Mouse (Mus musculus): ENCODE measurements at regions not wholly inside any gene's neighbourhood (a gene's known extent, or its start where the extent isn't known, plus 50 kb on each side); places are given as distances from the start of the nearest gene placed in this dataset.

DNA sequence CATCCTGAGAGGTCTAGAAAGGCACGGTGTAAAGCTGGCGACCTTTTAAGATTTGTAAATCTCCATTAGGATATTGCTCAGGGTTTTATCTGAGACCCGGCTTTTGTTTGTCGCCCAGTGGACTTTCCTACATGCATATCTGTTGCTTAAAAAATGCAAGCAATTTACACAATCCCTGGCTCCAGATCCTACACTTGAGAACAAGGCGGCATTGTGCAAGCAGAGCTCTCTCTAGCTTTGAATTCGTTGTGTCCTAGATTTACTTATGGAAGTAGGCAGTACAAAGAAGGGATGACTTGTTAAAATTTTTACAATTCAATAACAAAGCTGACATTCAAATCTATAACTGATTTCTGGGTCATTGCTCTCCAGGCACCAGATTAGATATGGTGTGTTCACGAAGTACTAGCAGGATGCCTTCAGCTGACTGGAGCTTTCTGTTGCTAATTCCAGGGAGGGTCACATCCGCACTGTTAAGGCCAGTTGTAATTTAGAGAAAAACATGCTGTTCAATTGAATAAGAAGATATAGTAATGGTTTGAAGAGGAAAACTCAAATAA lies 62.2 kb upstream of the Teddm2 start:
- no peak for DNase-seq (ENCODE audit: low spot score)

DNA sequence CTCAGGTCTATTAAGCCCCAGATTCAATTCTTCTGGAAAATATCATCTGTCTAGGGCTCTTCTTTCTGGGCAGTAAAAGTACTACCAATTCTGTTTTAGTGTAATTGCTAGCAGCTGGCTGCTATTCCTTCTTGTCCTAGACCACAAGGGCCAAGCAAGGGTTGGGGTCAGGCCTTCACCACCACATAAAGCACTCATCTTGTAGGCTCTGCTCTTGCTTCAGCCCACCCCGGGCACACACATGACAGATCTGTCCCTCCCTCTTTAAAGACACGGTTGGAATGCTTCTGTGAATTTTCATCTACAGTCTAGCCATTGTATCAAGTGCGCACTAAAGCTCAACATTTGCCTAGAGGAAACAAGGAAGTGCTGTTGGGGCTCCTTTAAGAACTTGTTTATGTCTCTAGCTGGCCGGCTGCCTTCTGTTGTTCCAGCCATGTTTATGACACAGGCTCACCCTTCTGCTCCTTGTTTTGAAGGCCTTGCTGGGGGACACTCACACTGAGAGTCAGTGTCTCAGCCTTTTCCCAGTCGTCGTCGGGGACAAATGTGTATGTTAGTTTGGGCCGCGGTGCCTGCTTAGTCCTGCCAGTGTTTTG lies 63.8 kb upstream of the Teddm2 start:
- DNase-seq (ENCODE audit: low spot score) = no peak

DNA sequence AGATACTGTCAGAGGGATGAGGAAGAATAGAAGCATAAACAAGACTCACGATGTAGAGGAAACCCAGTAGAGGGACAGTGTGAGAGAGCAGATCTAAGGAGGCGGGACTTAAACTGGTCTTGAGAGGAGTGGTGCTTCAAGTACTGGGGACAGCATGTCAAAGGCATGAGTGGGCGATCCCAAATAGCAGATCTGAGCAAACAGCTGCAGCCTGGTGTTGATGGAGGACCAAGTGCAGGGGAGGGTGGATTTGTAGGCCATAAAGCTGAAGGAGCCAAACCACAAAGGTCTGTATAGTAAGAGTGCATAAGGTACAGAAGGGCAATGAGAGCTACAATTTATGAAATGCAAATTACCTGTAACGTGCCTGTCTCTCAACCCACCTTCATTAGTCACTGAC lies 69.4 kb upstream of the Teddm2 start:
- DNase-seq (ENCODE audit: low spot score) = no peak

DNA sequence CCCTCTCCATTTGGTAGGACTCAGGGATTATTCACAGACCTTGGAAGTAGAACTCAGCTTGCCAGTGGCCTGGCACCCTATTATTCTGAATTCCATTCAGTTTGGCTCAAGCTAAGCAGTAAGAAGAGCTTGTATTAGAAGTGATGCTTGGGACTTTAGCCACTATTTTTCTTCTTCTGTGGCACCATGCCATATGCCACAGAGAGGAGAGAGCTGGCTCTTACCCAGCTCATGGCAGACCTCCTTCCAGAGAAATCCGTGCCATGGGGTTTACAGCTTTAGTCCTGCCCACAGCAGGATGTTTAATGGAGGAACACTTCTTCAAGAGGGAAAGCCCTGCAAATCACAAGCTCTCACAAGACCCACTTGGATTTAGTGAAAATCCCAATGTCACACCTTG lies 74.3 kb upstream of the Teddm2 start:
- DNase-seq (ENCODE audit: low spot score) = no peak

DNA sequence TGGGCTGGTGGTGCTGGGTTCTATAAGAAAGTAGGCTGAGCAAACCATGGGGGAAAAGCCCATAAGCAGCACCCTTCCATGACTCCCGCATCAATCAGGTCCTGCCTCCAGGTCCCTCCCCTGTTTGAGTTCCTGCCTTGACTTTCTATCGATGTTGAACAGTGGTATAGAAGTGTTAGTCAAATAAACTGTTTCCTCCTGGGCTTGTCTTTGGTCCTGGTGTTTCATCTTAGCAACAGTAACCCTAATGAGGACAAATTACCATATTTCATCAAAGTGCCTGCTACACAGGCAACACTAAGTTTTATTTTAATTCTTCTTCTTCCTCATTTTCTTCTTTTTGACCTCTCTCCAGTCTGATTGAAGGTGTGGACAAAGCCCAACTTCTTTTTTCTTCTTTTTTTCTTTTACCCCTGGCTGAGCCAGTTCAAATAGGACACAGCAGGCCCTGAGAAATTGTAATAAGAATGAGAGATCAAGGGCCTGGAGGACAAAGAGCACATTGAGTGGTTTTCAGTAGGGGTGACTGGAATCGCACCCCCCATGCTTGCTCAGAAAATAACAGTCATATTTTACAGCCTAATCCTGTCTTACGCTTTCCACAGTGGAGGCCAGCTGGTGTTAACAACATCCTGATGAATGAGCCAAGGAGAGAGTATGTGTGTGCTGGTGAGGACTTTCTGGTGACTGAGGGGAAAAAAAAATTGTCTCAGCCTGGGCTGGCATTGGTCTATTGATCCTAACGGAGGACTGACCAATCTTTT lies 78.1 kb upstream of the Teddm2 start:
- DNase-seq (ENCODE audit: low spot score) = no peak

DNA sequence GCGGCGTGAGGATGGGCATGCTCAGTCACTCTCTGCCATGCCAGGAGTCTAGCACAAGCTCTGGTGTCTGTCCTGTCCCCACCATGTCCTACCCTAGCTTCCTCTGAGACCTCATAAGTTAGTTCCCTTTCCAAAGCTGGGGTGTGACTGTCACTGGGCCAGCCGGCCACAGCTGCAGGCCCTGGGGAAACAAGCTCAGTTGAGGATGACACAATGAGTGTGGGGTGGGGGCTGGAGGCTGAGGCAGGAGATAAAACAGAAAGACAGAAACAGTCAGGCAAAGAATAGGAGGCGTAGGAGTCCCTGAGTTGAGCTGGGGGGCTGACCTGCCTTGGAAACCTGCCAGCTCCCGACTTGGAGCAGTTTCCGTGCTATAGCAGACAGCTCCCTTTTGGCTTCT lies 80.9 kb upstream of the Teddm2 start:
- DNase-seq (ENCODE audit: low spot score) = no peak

DNA sequence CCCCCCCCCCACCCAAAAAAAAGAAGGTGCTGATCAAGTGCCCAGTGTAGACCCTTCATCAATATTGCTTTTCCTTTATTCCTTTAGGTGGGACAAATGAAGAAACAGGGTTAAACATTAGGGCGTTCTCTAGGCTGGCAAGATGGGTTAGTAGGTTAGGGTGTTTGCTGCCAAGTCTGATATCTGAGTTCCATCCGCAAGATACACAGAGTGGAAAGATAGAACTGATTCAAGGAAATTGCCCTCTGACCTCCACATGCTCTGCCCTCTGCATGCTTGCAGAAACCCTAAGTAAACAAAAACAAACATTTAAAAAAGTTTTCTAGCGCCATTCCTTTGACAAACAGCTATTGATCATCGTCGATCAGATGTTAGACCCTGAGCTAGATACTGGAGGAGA lies 85.6 kb upstream of the Teddm2 start:
- no peak for DNase-seq (ENCODE audit: low spot score)

DNA sequence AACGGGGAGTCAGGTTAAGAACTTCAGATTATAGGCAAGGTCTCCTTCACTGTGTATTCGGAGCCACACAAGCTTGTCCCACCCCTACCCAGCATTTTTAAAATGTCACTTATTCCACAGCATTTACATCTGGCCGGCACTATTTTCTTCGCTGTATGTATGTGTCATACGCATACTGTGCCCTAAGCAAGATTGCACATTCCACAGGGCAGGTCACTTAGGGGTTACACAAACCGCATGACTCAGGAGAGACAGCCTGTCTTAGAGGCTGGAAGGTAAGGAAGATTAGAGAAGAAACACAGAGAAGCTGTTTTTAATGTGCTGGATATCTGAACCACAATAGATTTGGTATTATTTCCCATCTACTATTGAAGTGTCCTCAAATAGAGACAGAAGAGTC lies 86.6 kb upstream of the Teddm2 start:
- no peak for DNase-seq (ENCODE audit: low spot score)

DNA sequence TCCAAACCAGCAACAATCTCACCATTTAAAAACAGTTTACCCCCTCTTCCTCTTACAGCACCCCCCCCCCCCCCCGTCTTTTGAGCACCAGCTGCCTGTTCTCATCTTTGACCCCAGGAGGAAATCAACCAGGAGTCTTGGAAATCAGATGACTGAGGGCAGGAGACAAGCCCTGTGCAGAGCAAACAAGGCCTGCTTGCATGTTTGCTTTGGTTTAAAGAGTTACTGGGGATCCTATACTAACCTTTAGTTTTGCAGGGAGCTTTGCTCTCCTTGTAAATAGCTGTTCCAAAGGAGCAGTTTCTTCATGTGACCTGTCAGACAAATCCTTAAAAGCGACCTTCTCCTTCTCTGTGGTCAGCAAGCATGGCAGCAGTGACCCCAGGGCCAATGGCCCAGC lies 88.3 kb upstream of the Teddm2 start:
- no peak for DNase-seq (ENCODE audit: low spot score)

DNA sequence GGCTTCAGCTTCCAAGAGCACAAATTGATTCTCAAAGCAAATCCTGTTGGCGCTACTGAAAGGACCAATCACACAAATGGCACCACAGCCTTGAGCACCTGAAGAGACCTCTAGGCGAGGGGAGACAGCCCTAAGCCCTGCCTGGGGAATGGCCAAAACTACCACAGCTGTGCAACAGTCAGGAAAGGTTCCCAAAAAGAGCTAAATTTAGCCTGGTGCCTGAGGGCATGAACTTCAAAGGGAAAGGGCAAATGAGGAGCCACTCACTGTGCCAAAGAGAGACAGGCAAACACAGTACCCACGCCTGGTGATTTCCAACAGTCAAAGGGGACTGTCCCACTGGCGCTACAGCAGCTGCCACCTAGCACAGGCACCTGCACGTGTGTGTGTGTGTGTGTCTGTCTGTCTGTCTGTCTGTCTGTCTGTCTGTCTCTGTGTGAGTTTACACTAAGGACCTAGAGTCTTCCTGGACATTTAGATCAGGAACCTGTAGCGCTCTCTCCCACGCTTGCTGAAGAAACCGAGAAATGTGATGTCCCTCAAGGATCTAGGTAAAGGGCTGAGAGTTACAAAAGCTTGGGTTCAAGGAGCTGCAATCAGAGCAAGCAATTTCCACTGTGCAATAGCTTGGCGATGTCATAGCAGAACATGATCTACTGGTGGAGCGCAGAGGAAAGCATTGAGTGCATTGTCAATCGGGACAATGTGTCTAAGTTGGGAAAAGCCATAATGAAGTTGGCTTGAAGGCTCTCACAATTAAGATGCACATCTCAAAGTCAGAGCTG lies 90.8 kb upstream of the Teddm2 start:
- DNase-seq (ENCODE audit: low spot score) = no peak

DNA sequence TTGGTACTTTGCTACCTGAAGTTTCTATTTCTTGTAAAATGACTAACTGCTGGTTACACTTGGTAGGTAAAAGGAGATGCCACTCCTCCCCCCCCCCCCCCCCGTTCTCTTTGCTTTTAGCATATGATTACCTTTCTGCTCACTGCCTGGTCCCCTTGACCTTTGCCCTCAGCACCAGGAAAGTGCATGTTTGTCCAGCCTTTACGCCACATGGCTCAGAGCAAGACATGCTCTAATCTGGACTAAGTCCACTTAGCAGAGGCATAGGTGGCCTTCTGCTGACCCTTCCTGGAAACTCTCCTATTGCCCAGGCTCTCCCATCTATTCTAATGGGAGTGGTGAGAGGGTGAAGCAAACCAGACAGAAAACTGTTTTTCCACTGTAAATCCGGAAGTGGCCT lies 92.4 kb upstream of the Teddm2 start:
- no peak for DNase-seq (ENCODE audit: low spot score)

DNA sequence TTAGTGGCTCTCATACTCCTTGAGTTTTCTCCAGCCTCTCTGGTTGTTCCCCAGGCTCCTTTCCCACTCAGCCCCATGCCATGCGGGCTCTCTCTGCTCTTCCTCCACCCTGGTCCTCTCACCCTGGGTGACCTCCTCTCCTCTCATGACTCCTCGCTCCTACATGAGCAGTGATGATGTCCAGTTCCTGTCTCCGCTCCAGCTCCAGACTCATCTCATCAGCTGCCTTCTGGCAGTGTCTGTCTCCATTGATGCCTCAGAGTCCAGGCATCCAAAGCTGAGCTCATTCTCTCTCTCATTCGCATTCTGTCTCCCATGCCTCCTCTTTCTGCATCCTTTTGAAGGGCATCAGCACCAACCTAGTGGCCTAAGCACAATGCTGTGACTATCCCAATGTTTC lies 94.8 kb upstream of the Teddm2 start:
- no peak for DNase-seq (ENCODE audit: low spot score)

DNA sequence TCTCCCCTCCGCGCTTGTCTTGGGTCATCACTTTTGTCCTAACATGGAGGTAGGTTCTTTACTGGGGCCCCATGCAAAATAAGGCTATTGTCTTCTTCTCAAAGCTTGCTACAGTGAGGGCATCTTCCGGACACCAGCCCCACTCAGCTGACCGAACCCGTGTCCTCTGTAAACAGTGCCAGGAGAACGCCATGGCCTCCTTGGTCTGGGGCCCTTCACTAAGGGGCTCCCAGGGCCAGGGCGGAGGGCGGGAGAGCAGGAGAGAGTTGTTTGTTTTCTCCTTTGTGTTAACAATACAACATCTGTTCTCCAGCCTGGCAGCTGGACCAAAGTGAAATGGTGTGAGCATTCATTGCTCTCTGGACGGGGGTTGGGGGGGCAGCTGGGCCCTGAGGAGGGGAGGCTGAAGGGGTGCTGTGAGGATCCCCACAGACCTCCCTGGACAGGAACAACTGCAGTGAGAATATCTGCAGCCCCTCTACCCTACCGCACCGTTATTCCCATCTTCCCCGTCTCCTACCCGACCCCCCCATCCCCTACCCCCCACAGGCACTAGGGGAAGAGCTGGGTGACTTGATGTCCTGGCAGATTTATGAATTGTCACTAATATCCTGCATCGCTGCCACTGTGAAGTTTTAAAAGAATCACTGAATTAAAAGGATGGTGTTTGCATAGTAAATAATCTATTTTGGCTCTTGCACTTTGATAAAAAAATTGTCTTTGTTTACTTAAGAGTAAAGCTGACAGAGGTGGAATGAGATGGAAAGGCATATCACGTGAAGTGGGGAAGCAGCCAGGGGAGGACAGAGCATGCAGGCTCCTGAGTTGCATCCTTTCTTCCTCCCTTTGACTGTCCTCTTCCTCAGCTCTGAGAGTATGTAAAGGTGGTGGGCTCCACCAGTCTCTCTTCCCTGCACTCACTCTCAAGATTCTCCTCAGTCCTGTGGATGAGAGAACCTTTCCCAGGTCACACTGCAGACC lies 97.5 kb upstream of the Teddm2 start:
- no peak for DNase-seq (ENCODE audit: low spot score)

DNA sequence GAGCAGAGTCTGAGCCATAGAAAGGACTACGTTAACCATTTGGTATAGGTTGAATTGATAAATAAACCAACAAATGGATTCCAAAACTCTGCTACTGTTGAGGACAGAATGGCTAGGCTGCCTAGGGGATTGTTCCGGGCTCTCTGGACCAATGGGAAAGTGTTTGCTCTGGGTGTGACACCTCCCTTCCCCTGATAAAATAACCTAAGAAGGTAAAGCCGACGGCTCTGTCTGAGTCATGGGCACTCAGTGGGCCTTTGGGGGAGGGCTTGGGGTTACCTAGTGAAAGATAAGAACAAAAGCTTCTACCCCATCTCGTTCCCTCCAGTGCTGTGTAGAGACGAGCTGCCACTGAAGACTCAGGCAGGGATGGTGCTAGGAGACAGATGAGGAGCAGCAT lies 99.7 kb upstream of the Teddm2 start:
- DNase-seq (ENCODE audit: low spot score) = no peak

DNA sequence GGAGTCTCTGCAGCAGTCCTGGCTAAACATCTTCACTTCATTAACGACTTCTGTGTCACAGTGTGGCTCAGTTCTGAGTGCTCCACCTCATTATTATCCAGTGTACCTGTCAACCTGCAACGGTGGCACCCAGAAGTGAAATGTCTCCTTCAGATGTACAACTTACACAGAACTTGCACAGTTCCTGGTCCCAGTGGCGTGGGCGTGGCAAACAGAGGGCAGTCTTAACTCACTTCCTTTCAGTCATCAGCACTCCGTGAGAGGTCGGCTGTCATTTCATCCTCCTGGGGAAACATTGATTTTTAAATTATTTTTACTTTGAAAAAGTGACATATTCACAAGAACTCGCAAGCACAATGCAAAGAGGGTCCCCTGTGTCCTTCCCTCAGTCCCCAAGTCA lies 103.6 kb upstream of the Teddm2 start:
- DNase-seq (ENCODE audit: low spot score) = no peak

DNA sequence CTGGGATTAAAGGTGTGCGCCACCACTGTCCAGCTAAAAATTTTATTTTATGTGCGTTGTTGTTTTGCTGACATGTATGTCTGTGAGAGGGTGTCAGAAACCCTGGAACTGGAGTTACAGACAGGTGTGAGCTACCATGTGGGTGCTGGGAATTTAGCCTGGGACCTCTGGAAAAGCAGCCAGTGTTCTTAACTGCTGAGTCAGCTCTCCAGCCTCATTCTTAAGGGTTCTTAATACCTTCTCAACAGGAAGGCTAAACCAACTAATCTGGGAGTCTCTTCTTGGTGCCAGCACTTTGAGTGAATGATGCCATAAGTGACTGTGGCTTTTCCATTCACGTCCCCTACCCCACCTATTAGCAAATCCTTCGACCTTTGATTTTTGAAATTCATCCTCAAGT lies 104.6 kb upstream of the Teddm2 start:
- DNase-seq (ENCODE audit: low spot score) = no peak

DNA sequence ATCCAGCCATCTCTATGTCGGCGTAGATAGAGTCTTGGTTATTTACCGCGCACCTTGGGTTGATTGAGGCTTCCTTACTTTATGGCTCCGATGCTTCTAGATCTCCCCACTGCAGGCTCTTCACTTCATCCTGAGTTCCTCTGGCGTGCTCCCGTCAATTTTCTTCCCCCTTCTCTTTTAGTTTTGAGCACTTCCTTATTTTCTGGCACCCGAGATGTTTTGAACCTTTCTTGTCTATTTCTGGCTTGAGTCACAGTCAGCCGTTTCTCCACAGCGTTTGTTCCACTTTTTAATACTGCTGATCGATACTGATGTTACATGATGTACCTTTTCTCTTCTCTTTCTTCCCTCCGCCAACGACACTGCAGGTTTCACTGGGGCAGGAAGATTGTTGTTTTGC lies 106.0 kb upstream of the Teddm2 start:
- no peak for DNase-seq (ENCODE audit: low spot score)

DNA sequence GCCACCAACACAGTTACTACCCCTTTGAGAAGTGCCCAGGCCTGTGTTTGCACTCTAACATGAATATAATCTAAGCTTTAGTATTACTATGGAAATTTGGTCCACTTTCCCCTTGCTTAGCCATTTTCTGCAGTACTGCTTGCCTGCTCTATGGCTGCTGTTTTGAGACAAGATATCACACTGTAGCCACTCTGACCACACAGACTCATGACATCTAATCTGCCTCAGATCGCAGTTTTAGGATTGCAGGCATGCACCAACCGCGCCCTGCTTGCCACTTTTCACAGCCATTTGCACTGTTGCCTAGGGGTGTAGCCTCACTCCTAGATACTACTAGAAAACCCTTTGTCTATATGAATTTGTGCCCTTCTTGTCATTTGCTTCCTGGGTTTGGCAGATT lies 107.4 kb upstream of the Teddm2 start:
- no peak for DNase-seq (ENCODE audit: low spot score)

DNA sequence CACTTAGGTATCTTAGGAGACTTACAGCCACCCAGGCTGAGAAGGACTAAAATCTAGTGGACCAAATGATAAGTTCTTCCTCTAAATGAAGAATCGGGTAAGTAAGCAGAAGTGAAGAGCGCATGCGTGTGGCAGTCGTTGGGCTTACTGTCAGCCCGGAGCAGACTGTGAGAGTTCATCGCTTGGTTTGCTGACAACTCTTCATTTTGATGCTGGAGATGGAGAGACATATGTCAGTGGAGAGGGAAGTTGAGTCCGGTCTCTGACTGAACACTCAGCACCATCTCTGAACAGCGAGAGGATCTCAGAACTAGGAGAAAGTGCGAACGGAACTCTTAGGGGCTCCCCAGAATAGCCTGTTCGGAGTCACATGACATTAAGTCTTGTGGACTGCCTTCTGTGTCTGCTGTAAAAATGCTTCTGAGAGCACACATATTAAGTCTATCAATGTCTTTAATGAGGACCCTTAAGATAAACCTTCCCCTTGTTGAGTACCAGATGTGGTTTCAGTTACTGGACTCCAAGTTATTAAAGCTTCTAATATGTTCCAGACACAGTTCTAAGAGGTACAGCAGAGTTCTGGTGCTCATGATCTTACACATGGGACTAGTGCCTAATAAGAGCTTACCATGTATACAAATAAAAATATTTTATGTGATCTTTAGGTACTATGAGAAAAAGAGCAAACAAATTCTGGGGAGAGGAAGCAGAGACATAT lies 108.7 kb upstream of the Teddm2 start:
- no peak for DNase-seq (ENCODE audit: low spot score)

DNA sequence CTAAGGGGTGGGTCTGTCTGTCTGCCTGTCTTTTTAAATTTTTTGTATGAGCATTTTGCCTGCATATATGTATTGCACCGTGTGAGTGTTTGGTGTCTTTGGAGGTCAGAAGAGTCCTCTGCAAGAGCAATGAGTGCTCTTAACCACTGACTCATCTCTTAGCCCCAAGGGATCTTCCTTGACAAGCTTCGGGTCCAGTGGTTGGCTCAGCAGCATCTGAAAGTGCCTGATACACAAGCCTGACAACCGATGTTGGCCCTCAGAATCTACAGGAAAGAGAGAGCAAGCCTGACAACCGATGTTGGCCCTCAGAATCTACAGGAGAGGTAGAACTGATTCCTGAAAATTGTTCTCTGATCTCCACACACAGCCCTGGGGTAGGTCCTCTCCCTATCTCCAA lies 110.7 kb upstream of the Teddm2 start:
- DNase-seq (ENCODE audit: low spot score) = no peak

DNA sequence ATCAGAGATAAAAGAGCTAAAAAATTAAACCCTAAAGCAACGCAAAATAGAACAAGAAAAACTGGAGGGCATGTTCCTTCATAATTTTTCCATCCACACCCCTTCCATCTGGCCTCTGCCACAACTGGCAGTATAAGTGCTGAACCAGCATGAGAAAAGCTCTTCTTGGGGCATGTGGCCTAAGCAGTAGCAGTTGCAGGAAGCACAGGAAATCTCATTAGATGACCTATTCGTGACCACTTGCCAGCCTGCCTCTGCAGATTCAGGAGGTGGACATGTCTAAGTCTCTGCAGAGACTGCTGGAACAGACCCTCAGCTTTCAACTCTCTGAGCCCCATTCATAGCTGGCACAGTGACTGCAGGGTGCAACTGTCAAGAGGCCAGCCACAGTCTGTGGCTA lies 116.5 kb upstream of the Teddm2 start:
- DNase-seq (ENCODE audit: low spot score) = no peak
